Mouse (Mus musculus) cerebellum, adult 9-10 months (tissue): ENCODE data around the gene Sco1.
"Not testable (repeated sequence)": the region's sequence is repeated elsewhere in the genome, so short reads cannot be mapped to it uniquely, and the experiment has no call there.

ENCODE experiments used
- DNase-seq: peaks from one replicate; pipeline ENCODE4 v3.0.0; 2022

Gene Sco1

GRCm38 (mm10) chr11:67052321-67052952 is at the start of gene Sco1, which contains the start of gene Adprm:
TSS of gene Sco1 (plus strand) at chr11:67052670.
TSS of gene Adprm (minus strand) at chr11:67052594.
- DNase-seq, result peak; percentile 85

- DNase-seq, result no peak
These were observed 49.6 kb upstream of the Sco1 start for GRCm38 (mm10) chr11:67002911-67003310.

- no peak for DNase-seq
These were observed 44.5 kb upstream of the Sco1 start for GRCm38 (mm10) chr11:67007961-67008360.

GRCm38 (mm10) chr11:67008528-67008927 is 43.9 kb upstream of the Sco1 start:
- no peak for DNase-seq

- DNase-seq, result no peak
These were observed 42.0 kb upstream of the Sco1 start for GRCm38 (mm10) chr11:67010430-67010829.

GRCm38 (mm10) chr11:67011635-67012034 is 40.8 kb upstream of the Sco1 start:
- no peak for DNase-seq

GRCm38 (mm10) chr11:67017801-67018591 is 34.5 kb upstream of the Sco1 start:
- no peak for DNase-seq

GRCm38 (mm10) chr11:67019711-67020475 is 32.6 kb upstream of the Sco1 start:
- no peak for DNase-seq

GRCm38 (mm10) chr11:67020948-67021347 is 31.5 kb upstream of the Sco1 start:
- DNase-seq, result peak; percentile 69

GRCm38 (mm10) chr11:67022354-67023115 is 29.9 kb upstream of the Sco1 start:
- no peak for DNase-seq

GRCm38 (mm10) chr11:67023191-67023590 is 29.3 kb upstream of the Sco1 start:
- not testable (repeated sequence) for DNase-seq

- no peak for DNase-seq
These were observed 28.6 kb upstream of the Sco1 start for GRCm38 (mm10) chr11:67023802-67024340.

GRCm38 (mm10) chr11:67024867-67025477 is 27.5 kb upstream of the Sco1 start, which contains the start of gene Tmem220:
TSS of gene Tmem220 (plus strand) at chr11:67025154.
- peak; percentile 89 for DNase-seq

GRCm38 (mm10) chr11:67030904-67031602 is 21.4 kb upstream of the Sco1 start:
- no peak for DNase-seq

GRCm38 (mm10) chr11:67031603-67031915 is 20.9 kb upstream of the Sco1 start:
- no peak for DNase-seq

GRCm38 (mm10) chr11:67034775-67035485 is 17.5 kb upstream of the Sco1 start:
- DNase-seq, result no peak

GRCm38 (mm10) chr11:67036229-67036628 is 16.2 kb upstream of the Sco1 start:
- DNase-seq, result no peak

GRCm38 (mm10) chr11:67036892-67037291 is 15.6 kb upstream of the Sco1 start:
- no peak for DNase-seq

GRCm38 (mm10) chr11:67039799-67040198 is 12.7 kb upstream of the Sco1 start:
- DNase-seq, result no peak

GRCm38 (mm10) chr11:67040483-67040882 is 12.0 kb upstream of the Sco1 start:
- no peak for DNase-seq

GRCm38 (mm10) chr11:67043007-67043406 is 9.5 kb upstream of the Sco1 start:
- DNase-seq, result no peak
